Mouse (Mus musculus) kidney, adult 10 weeks (tissue): ENCODE data around the gene Adam34. TPM values are rescaled to one million over a fixed set of nuclear protein-coding genes. Genes with fewer than 3 reads are reported as not detected.

ENCODE experiments used
- polyA plus RNA-seq: library from polyadenylated mRNA; stranded (reverse); fragments of 350-450 nt; fragmentation: Illumina TruSeq; extraction: RNeasy Lipid Tissue Mini Kit (QIAGEN cat#74804); gene quantifications from one replicate; pipeline ENCODE4 v1.2.3, GENCODE M21; 2014; ENCODE audit warnings: low read depth, low replicate concordance

Gene Adam34
- polyA plus RNA-seq: not detected

DNA sequence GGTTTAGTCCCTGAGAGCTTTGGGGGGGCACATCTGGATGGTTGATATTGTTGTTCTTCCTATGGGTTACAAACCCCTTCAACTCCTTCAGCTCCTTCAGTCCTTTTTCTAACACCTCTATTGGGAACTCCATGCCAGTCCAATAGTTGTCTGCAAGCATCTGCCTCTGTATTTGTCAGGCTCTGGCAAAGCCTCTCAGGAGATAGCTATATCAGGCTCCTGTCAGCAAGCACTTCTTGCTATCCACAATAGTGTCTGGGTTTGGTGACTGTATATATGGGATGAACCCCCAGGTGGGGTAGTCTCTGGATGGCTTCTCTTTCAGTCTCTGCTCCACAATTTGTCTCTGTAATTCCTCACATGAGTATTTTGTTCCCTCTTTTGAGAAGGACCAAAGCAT, at the start of gene Adam34:
Adam34 (minus strand) TSS at position 101 of the 400 bp plus-strand sequence.

DNA sequence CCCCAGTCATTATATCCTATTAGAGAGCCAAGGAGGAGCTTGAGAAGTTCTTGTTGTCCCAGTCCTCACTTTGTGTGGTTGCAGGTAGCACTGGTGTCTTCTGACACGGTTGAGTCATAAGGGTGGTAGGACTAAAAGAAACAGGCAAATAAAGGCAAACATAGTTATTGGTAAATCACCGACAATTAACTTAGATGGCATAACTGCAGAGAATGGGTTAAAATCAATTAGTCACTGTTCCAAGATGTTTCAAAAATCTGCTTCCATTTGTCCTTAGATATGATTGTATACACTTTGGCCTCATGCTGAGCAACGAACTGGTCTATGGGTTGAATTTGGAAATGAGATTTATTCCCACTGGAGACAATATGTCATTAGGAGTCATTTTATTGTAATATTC, 82.7 kb downstream of the Adam34 start, which contains the start of gene Gm5346:
Gm5346 (minus strand) TSS at position 101 of the 400 bp plus-strand sequence.

Other genes with a start within 250 kb of the Adam34 start
- gene Adam26b, start 181.9 kb downstream of the Adam34 start, polyA plus RNA-seq: not detected
- not detected for gene Adam26a, start 133.3 kb downstream of the Adam34 start, polyA plus RNA-seq
- not detected for gene Gm5346, start 82.8 kb downstream of the Adam34 start, polyA plus RNA-seq